Mouse (Mus musculus) gastrocnemius, postnatal 4 days (tissue): ENCODE measurements around the gene Scfd2. TPM values are rescaled to one million over a fixed set of nuclear protein-coding genes. Genes with fewer than 3 reads are reported as not detected.
A peak's percentile ranks its signal among the peaks of the same experiment; 100 is the strongest.

Experiments
- DNase-seq, 2 experiments: peaks; one replicate each; pipeline ENCODE4 v3.0.0; 2021 to 2022; ENCODE audit warnings: low spot score in 2 of 2, mixed read lengths in 2 of 2
- total RNA-seq, 2 experiments: library from RNA; stranded (reverse); gene quantifications; 2 replicates each; pipeline ENCODE4 v1.2.3; 2021

Scfd2 gene
- total RNA-seq, 2 experiments from 2014 or later = 14.2 to 14.3 TPM

DNA sequence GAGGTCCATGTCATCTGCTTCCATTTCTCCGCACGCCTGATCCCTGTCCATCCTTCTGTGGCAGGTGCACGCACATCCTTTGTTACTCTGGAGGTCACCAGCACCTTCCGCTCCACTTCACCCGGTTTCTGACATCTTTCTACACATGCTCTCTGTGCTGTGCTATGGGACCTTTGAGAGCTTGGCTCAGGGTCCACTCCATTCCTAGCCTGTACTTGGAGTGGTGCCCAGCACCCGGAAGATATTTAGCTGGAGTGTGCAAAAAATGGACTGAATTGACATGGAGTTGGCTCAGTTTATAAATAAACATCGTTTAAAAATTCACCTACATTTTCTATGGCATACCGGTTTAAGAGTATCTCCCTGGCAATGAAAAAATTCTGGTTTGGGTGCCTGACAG, 250.1 kb downstream of the Scfd2 start:
- no peak for DNase-seq

- DNase-seq = no peak
Observed at GRCm38 (mm10) chr5:74279673-74280072, 251.9 kb downstream of the Scfd2 start.

- DNase-seq = no peak
Observed at GRCm38 (mm10) chr5:74278428-74278827, 253.1 kb downstream of the Scfd2 start.

DNA sequence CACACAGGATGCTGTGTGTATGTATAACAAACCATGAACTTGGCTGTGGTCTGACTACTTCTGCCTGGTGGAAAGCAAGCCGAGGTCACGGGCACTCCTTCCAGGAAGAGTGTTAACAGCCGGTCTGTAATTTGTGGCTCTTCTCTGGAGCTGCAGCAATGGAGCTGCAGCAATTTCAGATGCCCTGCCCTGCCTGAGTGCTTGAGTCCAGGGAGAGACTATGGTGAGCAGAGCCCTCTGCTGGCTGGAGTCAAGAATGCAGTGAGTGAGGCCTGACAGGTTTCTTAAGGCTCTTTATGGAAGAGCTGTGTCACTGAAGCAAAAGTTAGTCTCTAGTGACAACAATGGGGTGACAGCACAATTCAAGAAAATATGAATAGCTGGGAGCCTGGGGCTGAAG, 253.8 kb downstream of the Scfd2 start:
- peak; percentile 71 to 83 for DNase-seq

GRCm38 (mm10) chr5:74277216-74277615, 254.3 kb downstream of the Scfd2 start:
- DNase-seq = no peak

DNA sequence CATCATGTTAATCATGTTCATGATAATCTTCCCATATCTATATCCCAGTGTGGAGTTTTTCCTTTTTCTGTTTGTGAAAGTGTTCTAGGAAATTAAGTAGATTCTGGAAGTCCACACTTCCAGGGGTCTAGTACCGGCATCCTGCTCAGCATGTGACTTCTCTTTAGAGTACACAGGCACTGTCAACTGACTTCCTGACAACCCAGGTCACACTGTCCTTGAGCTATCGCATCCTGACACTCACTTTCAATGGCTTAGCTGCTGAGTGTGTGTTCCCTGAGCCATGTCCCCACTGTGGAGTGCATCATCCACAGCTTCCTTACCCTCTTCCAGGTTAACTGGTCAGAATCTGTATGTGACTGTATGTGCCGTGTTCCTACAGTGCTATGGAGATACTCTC, 258.2 kb downstream of the Scfd2 start:
- DNase-seq = no peak

GRCm38 (mm10) chr5:74267736-74268369, 263.7 kb downstream of the Scfd2 start:
- DNase-seq = no peak

- DNase-seq = no peak
Observed at GRCm38 (mm10) chr5:74267196-74267595, 264.4 kb downstream of the Scfd2 start.

- no peak for DNase-seq
Observed at GRCm38 (mm10) chr5:74266476-74266819, 265.1 kb downstream of the Scfd2 start.

DNA sequence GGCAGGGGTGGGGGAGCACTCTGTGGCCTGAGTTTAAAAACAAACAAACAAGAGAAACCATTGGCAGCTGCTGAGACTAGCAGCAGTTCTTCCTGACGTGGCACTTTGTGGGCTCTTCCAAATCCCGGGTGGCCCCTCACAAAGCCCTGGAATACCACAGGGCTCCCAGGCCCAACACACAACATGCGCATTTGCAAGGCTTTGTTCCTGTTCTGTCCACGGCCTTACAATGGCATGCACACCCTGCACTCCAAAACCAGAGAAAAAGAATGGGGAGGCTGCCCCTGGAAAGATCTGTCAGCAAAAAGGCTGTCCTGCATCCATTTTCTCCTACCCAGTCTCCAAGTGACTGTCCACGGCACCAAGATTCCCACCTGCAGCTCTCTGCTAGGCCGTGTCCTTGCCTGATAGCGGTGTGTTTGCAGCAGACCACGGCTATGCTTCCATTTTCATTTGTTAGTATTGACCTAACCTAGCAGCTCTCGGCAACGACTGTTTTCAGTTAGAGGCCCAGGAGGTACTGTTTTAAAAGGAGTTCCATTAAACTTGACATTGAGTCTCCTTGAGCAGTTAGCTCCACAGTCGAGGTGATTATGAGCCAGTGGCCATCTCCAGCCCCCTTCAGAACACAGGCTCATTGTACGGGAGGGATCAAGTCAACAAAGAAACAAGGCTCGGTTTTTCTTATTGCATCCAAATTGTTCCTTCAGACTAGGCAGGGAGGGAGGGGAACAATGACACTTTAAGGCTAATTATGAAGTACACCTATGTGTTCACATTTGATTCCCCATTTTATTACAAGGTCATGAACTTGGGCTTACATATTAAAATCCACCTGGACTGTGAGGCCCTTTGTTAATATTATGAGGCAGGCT, 265.7 kb downstream of the Scfd2 start:
- DNase-seq = no peak

GRCm38 (mm10) chr5:74265151-74265550, 266.4 kb downstream of the Scfd2 start:
- no peak for DNase-seq

GRCm38 (mm10) chr5:74264541-74264940, 267.0 kb downstream of the Scfd2 start:
- no peak for DNase-seq

GRCm38 (mm10) chr5:74261016-74261415, 270.5 kb downstream of the Scfd2 start:
- no peak for DNase-seq

DNA sequence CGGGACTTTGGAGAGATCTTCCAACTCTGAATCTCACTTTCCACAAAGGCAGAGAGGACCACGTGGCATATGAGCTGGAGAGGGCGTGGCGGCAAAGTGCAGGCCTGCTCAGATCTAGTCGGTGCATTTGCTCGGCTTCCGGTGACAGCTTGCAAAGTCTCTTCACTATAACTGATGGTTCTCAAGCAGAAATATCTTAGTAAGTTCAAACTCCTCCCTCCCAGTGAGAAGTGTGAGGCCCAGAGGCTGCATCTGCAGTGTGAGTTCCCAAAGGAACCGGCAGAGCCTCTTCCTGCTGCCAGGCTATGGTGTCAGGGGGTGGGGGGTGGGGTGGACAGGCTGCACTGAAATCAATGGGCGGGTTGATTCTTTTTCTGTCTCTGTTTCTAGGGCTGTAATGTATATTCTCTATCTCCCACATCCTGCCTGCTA, 271.2 kb downstream of the Scfd2 start:
- DNase-seq = no peak

DNA sequence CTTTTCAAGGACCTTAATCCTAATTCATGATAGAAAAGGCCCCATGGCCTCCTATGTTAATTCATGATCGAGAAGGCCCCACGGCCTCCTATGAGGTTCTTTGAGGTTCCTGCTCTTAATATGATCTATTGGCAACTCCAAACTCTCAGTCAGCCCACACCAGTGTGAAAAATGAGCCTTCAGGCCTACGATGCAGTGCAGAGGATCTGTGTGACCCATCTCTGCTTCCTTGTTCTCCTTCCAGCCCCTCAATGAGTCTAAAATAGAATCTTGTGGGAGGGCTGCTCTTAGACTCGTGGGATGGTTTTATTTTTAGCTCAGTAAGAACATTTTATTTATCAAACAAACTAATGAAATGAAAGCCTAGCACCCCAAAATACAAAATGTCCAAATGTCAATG, 274.9 kb downstream of the Scfd2 start:
- DNase-seq = no peak

DNA sequence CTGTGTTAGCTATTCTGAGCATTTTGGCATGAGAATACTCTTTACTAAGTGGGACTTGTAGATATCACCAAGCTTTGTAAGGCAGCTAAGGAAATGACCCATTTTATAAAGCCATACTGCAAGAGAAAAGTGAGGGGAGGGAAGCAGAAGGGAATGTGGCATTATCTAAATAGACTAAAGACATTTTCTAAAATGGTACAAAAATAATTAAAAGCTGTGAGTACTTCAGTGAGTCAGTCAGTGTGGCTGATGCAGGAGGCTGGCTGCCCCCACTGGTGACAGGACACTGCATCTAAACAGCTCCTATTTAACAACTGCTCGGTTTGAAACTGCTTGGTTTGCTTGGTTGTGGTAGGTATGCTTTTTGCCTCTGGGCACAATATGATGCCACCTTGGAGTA, 276.6 kb downstream of the Scfd2 start:
- no peak for DNase-seq

GRCm38 (mm10) chr5:74253724-74254328, 277.7 kb downstream of the Scfd2 start:
- DNase-seq = no peak

GRCm38 (mm10) chr5:74252672-74253286, 278.8 kb downstream of the Scfd2 start:
- DNase-seq = no peak

GRCm38 (mm10) chr5:74250947-74251346, 280.6 kb downstream of the Scfd2 start:
- no peak for DNase-seq

DNA sequence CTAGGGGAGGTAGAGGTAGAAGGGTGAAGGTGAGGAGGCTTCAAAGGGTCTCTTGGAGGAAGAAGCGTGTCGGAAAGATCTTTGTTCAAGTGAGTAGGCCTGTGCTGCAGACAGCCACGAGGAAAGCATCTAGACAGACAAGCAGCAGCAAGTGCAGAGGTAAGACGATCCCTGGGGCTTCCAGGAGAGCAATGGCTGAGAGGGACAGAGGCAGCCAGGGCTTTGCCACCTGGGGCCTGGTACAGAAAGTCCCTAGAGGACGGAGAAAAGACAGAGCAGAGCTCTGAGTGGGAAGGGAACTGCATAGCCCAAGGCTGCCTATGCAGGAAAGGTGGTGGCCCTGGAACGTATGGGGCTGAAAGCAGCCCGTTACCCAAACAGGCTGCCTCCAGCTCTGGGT, 281.3 kb downstream of the Scfd2 start:
- no peak for DNase-seq

GRCm38 (mm10) chr5:74249794-74250193, 281.8 kb downstream of the Scfd2 start:
- DNase-seq = no peak

GRCm38 (mm10) chr5:74246971-74247370, 284.6 kb downstream of the Scfd2 start:
- DNase-seq = no peak
